Mouse (Mus musculus): Measurements from ENCODE around the gene Gm40460. TPM values are rescaled to one million over a fixed set of nuclear protein-coding genes. Genes with fewer than 3 reads are reported as not detected.
"Not testable (repeated sequence)": the region's sequence is repeated elsewhere in the genome, so short reads cannot be mapped to it uniquely, and the experiment has no call there.

Gm40460 gene
- polyA plus RNA-seq, 1 experiment from 2014 or later, result not detected

DNA sequence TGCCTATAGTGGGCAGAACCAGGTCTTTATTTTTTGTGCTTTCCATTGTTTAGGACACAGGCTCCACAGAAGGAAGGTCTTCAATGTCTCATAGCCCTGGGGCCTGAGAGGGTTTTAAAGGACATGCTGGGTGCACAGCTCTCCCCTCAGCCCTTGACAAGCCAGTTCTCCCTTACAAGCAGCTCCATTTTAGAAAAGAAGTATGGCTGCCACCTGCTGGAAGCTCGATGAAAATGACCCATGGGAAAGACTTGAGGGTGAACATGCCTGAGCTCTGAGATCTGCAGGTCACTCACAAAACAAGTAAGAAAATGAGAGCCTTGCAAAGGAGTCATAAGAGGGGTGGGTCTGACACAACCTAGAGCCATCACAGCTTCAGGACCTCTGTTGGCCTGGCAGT is 8.9 kb upstream of the Gm40460 start:
- Histone ChIP-seq H3K27me3 (replicated peaks) (peaks cover 5% of the 10 kb centered on the region; the same call in 1 of the 2 replicates), H3K4me3 (replicated peaks) (no peak overlapping the region), H3K9me3 (replicated peaks) (no peaks in the 10 kb centered on the region), H3K36me3 (no peaks in the 10 kb centered on the region), H3K4me2 (no peak overlapping the region), H3K27ac (replicated peaks) (no peak overlapping the region), H3K9ac (replicated peaks) (no peak overlapping the region), H3K4me1 (no peaks in the 10 kb centered on the region)
- WGBS, result 0% methylated on average over 1 of the region's 1 CpGs
- ATAC-seq (ENCODE audit: low FRiP score), result no peak

GRCm38 (mm10) chr7:142231540-142231939 is 9.3 kb downstream of the Gm40460 start:
- no peak for ATAC-seq (ENCODE audit: low FRiP score)
- 33% methylated on average over 1 of the region's 1 CpGs for WGBS
- Histone ChIP-seq H3K4me2 (no peak overlapping the region), H3K4me3 (replicated peaks) (no peak overlapping the region), H3K27ac (replicated peaks) (no peak overlapping the region), H3K36me3 (no peaks in the 10 kb centered on the region), H3K4me1 (no peaks in the 10 kb centered on the region), H3K9ac (replicated peaks) (no peak overlapping the region), H3K9me3 (replicated peaks) (no peaks in the 10 kb centered on the region), H3K27me3 (replicated peaks) (no peaks in the 10 kb centered on the region)

DNA sequence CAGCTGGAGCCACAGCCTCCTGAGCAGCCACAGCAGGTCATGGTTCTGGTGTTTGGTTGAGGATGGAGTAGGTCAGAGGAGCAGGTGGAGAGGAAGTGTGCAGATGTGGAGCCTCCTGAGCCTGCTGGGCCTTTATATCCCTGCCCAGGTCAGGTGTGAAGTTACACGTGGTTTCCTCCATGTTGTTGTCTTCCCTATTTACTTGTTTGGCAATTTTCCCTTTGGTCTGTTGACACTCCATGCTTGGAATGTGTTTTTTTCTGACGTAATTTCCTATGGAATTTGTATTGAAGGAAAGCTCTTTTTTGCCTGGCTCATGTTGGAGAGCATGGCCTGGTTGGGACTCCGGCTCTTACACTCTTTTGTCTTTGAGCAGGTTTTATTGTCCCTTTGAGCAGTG is 11.0 kb downstream of the Gm40460 start, which contains the start of gene Krtap5-5:
Gene Krtap5-5, minus strand, starts transcription at position 101 of the 400 bp plus-strand sequence.
- H3K4me3 ChIP-seq (replicated peaks); H3K4me1 ChIP-seq; H3K27me3 ChIP-seq (replicated peaks); H3K36me3 ChIP-seq; H3K4me2 ChIP-seq; H3K9ac ChIP-seq (replicated peaks); H3K27ac ChIP-seq (replicated peaks); ATAC-seq (ENCODE audit: low FRiP score); H3K9me3 ChIP-seq (replicated peaks): not testable (repeated sequence)
- WGBS, result 50% methylated on average over 3 of the region's 3 CpGs

GRCm38 (mm10) chr7:142224518-142224917 is 16.4 kb downstream of the Gm40460 start:
- no peak overlapping the region for H3K27ac ChIP-seq (replicated peaks)
- no peaks in the 10 kb centered on the region for H3K4me1 ChIP-seq
- 58% methylated on average over 2 of the region's 2 CpGs for WGBS
- no peak overlapping the region for H3K4me3 ChIP-seq (replicated peaks)
- H3K9me3 ChIP-seq (replicated peaks), result no peaks in the 10 kb centered on the region
- H3K27me3 ChIP-seq (replicated peaks), result no peaks in the 10 kb centered on the region
- H3K36me3 ChIP-seq, result no peaks in the 10 kb centered on the region
- no peak overlapping the region for H3K9ac ChIP-seq (replicated peaks)
- no peak for ATAC-seq (ENCODE audit: low FRiP score)
- H3K4me2 ChIP-seq, result no peak overlapping the region

DNA sequence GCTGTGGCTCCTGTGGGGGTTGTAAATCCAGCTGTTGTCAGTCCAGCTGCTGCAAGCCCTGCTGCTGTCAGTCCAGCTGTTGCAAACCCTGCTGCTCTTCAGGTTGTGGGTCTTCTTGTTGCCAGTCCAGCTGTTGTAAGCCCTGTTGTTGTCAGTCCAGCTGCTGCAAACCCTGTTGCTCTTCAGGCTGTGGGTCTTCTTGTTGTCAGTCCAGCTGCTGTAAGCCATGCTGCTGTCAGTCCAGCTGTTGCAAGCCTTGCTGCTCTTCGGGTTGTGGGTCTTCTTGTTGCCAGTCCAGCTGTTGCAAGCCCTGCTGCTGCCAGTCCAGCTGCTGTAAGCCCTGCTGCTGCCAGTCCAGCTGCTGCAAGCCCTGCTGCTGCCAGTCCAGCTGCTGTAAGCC is 28.7 kb downstream of the Gm40460 start:
- 57% methylated on average over 1 of the region's 1 CpGs for WGBS
- not testable (repeated sequence) for ATAC-seq (ENCODE audit: low FRiP score); H3K4me2 ChIP-seq; H3K9ac ChIP-seq (replicated peaks); H3K27me3 ChIP-seq (replicated peaks); H3K4me1 ChIP-seq; H3K9me3 ChIP-seq (replicated peaks); H3K4me3 ChIP-seq (replicated peaks); H3K36me3 ChIP-seq; H3K27ac ChIP-seq (replicated peaks)

DNA sequence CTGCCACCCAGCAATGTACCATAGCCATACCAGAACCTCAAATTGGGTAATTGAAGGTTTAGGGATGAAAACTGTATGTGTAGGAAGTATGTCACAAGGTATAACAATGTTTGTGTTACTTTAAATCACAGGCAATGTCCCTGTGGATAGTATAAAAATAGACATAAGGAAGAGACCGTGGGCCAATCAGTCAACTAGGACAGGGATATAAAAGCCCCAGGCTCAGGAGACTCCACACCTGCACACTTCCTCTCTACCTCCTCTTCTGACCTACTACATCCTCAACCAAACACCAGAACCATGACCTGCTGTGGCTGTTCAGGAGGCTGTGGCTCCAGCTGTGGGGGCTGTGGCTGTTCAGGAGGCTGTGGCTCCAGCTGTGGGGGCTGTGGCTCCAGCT is 29.3 kb downstream of the Gm40460 start, which contains the start of gene Gm7579:
Gene Gm7579, plus strand, starts transcription at position 301 of the 400 bp plus-strand sequence.
- H3K4me3 ChIP-seq (replicated peaks), result no peak within 1 kb of the TSS
- no peaks in the 10 kb centered on the region for H3K9me3 ChIP-seq (replicated peaks)
- H3K4me1 ChIP-seq, result no peaks in the 10 kb centered on the region
- no peaks in the 10 kb centered on the region for H3K36me3 ChIP-seq
- H3K27me3 ChIP-seq (replicated peaks), result no peaks in the 10 kb centered on the region
- H3K9ac ChIP-seq (replicated peaks), result no peak within 1 kb of the TSS
- no peak within 1 kb of the TSS for H3K27ac ChIP-seq (replicated peaks)
- H3K4me2 ChIP-seq, result no peak within 1 kb of the TSS
- ATAC-seq (ENCODE audit: low FRiP score), result no peak
- 64% methylated on average over 1 of the region's 1 CpGs for WGBS

DNA sequence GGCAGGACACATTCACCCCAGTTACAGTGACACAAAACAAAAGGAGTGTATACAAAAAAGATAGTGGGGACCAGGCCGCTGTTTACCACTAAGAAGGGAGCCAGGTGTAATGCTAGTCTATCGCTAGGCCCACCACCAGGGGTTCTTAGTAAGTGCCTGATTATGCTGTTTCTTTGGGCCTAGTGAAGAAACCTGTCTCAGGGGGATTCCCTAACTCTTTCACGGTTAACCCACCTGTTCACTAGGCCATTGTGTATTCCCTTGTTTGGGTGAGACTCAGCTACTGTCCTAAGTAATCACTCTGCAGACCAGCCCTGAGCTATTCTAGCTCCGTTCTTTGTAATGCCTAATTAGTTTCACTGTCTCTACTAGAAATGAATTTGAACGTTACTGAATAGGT is 34.0 kb downstream of the Gm40460 start:
- H3K27me3 ChIP-seq (replicated peaks); H3K9ac ChIP-seq (replicated peaks); H3K4me3 ChIP-seq (replicated peaks); H3K4me1 ChIP-seq; H3K36me3 ChIP-seq; H3K4me2 ChIP-seq; H3K27ac ChIP-seq (replicated peaks); ATAC-seq (ENCODE audit: low FRiP score); H3K9me3 ChIP-seq (replicated peaks): not testable (repeated sequence)
- 78% methylated on average over 5 of the region's 5 CpGs for whole genome bisulfite sequencing

- Histone ChIP-seq H3K4me3 (replicated peaks) (no peak overlapping the region), H3K9me3 (replicated peaks) (no peaks in the 10 kb centered on the region), H3K27ac (replicated peaks) (no peak overlapping the region), H3K36me3 (no peaks in the 10 kb centered on the region), H3K4me1 (no peaks in the 10 kb centered on the region), H3K27me3 (replicated peaks) (no peaks in the 10 kb centered on the region), H3K4me2 (no peak overlapping the region), H3K9ac (replicated peaks) (no peak overlapping the region)
- no peak for ATAC-seq (ENCODE audit: low FRiP score)
These were observed 35.4 kb downstream of the Gm40460 start for GRCm38 (mm10) chr7:142205488-142205887.

DNA sequence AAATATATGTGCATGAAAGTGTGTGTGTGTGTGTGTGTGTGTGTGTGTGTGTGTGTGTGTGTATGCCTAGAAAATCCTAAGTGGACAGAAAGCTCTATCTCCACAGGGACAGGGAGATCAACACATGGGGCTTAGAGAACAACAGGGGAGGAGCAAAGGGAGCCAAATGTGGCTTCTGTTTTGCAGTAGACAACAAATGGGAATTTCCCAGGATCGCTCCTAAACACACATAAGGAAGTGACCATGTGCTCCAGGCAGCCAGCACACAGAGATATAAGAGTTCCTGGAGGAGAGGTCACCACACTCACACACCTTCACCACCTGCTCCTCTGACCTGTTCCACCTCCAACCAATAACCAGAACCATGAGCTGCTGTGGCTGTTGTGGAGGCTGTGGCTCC is 39.8 kb downstream of the Gm40460 start, which contains the start of gene Krtap5-3:
Gene Krtap5-3, plus strand, starts transcription at position 301 of the 400 bp plus-strand sequence.
- no peaks in the 10 kb centered on the region for H3K27me3 ChIP-seq (replicated peaks)

GRCm38 (mm10) chr7:142198748-142199147 is 42.1 kb downstream of the Gm40460 start:
- Histone ChIP-seq H3K9ac (replicated peaks) (no peak overlapping the region), H3K27me3 (replicated peaks) (no peaks in the 10 kb centered on the region), H3K4me2 (no peak overlapping the region), H3K4me3 (replicated peaks) (no peak overlapping the region), H3K9me3 (replicated peaks) (no peaks in the 10 kb centered on the region), H3K4me1 (no peaks in the 10 kb centered on the region), H3K36me3 (no peaks in the 10 kb centered on the region), H3K27ac (replicated peaks) (no peak overlapping the region)
- WGBS, result 83% methylated on average over 2 of the region's 2 CpGs
- ATAC-seq (ENCODE audit: low FRiP score), result no peak

More for the DNA sequence above, 39.8 kb downstream of the Gm40460 start, which contains the start of gene Krtap5-3:
- H3K4me3 ChIP-seq (replicated peaks), result no peak within 1 kb of the TSS
- no peak within 1 kb of the TSS for H3K27ac ChIP-seq (replicated peaks)
- H3K4me1 ChIP-seq, result no peaks in the 10 kb centered on the region
- 80% methylated on average over 1 of the region's 1 CpGs for WGBS
- H3K9ac ChIP-seq (replicated peaks), result no peak within 1 kb of the TSS
- ATAC-seq (ENCODE audit: low FRiP score), result no peak
- no peaks in the 10 kb centered on the region for H3K9me3 ChIP-seq (replicated peaks)
- H3K4me2 ChIP-seq, result no peak within 1 kb of the TSS
- no peaks in the 10 kb centered on the region for H3K36me3 ChIP-seq

Other genes with a start within 250 kb of the Gm40460 start
- gene Mob2, start 180.0 kb downstream of the Gm40460 start, polyA plus RNA-seq (2015; fragmentation: Nextera tagmentation; extraction: Ambion mirVana), result 51.2 and 55.6 TPM in 2 replicates
- gene Dusp8, start 145.2 kb downstream of the Gm40460 start, polyA plus RNA-seq (2015; fragmentation: Nextera tagmentation; extraction: Ambion mirVana), result 110 and 132 TPM in 2 replicates
- gene Gm45618, start 120.3 kb downstream of the Gm40460 start, polyA plus RNA-seq (2015; fragmentation: Nextera tagmentation; extraction: Ambion mirVana), result 0.40 and 0.50 TPM in 2 replicates
- gene Gm39115, start 105.0 kb downstream of the Gm40460 start, polyA plus RNA-seq (2015; fragmentation: Nextera tagmentation; extraction: Ambion mirVana), result not detected in 2 replicates
- not detected in 2 replicates for gene Gm45337, start 96.5 kb downstream of the Gm40460 start, polyA plus RNA-seq (2015; fragmentation: Nextera tagmentation; extraction: Ambion mirVana)
- gene Gm29735, start 84.0 kb downstream of the Gm40460 start, polyA plus RNA-seq (2015; fragmentation: Nextera tagmentation; extraction: Ambion mirVana), result not detected in 2 replicates
- gene Gm4553, start 75.3 kb downstream of the Gm40460 start, polyA plus RNA-seq (2015; fragmentation: Nextera tagmentation; extraction: Ambion mirVana), result not detected in 2 replicates
- not detected in 2 replicates for gene Krtap5-2, start 65.1 kb downstream of the Gm40460 start, polyA plus RNA-seq (2015; fragmentation: Nextera tagmentation; extraction: Ambion mirVana)
- gene Gm10153, start 50.7 kb downstream of the Gm40460 start, polyA plus RNA-seq (2015; fragmentation: Nextera tagmentation; extraction: Ambion mirVana), result not detected in 2 replicates
- not detected in 2 replicates for gene Krtap5-3, start 39.7 kb downstream of the Gm40460 start, polyA plus RNA-seq (2015; fragmentation: Nextera tagmentation; extraction: Ambion mirVana)
- gene Gm7579, start 29.2 kb downstream of the Gm40460 start, polyA plus RNA-seq (2015; fragmentation: Nextera tagmentation; extraction: Ambion mirVana), result not detected in 2 replicates
- gene Krtap5-5, start 11.1 kb downstream of the Gm40460 start, polyA plus RNA-seq (2015; fragmentation: Nextera tagmentation; extraction: Ambion mirVana), result not detected in 2 replicates
- gene Gm2431, start 17.3 kb upstream of the Gm40460 start, polyA plus RNA-seq (2015; fragmentation: Nextera tagmentation; extraction: Ambion mirVana), result not detected in 2 replicates
- gene Gm4559, start 33.3 kb upstream of the Gm40460 start, polyA plus RNA-seq (2015; fragmentation: Nextera tagmentation; extraction: Ambion mirVana), result not detected in 2 replicates
- gene Krtap5-1, start 56.0 kb upstream of the Gm40460 start, polyA plus RNA-seq (2015; fragmentation: Nextera tagmentation; extraction: Ambion mirVana), result not detected in 2 replicates
- not detected in 2 replicates for gene Krtap5-4, start 62.5 kb upstream of the Gm40460 start, polyA plus RNA-seq (2015; fragmentation: Nextera tagmentation; extraction: Ambion mirVana)
- 13.5 and 14.7 TPM in 2 replicates for gene Ifitm10, start 132.7 kb upstream of the Gm40460 start, polyA plus RNA-seq (2015; fragmentation: Nextera tagmentation; extraction: Ambion mirVana)
- not detected in 2 replicates for gene Gm49369, start 141.6 kb upstream of the Gm40460 start, polyA plus RNA-seq (2015; fragmentation: Nextera tagmentation; extraction: Ambion mirVana)
- gene Ctsd, start 147.0 kb upstream of the Gm40460 start, polyA plus RNA-seq (2015; fragmentation: Nextera tagmentation; extraction: Ambion mirVana), result 304 and 310 TPM in 2 replicates
- gene Syt8, start 193.8 kb upstream of the Gm40460 start, polyA plus RNA-seq (2015; fragmentation: Nextera tagmentation; extraction: Ambion mirVana), result 0.14 TPM in 1 of 2 replicates, not detected in the other
- gene Tnni2, start 200.7 kb upstream of the Gm40460 start, polyA plus RNA-seq (2015; fragmentation: Nextera tagmentation; extraction: Ambion mirVana), result 16.4 and 24.8 TPM in 2 replicates
- gene Lsp1, start 219.7 kb upstream of the Gm40460 start, polyA plus RNA-seq (2015; fragmentation: Nextera tagmentation; extraction: Ambion mirVana), result 6.9 and 58.6 TPM in 2 replicates